Mouse (Mus musculus) heart, adult 2 months (tissue): Measurements from ENCODE around the gene Grrp1.

Experiments used
- CTCF ChIP-seq: fragments of 200-600 bp; IDR thresholded peaks from 2 replicates; pipeline ENCODE4 v1.8.1; 2022; ENCODE audit warnings: antibody characterized with exemption, mild to moderate bottlenecking, moderate library complexity
- EP300 ChIP-seq: fragments of 200-500 bp; IDR thresholded peaks from 2 replicates; pipeline ENCODE4 v1.6.1; 2011; ENCODE audit warnings: low read depth, low read length, control low read depth; ENCODE audit not compliant: insufficient read depth
- POLR2A ChIP-seq: fragments of 200-500 bp; IDR thresholded peaks from 2 replicates; pipeline ENCODE4 v1.6.1; 2011; ENCODE audit warnings: mild to moderate bottlenecking, low read depth, low read length, control low read depth; ENCODE audit not compliant: insufficient read depth

- no peak for TF ChIP-seq POLR2A
- no peak for TF ChIP-seq CTCF
- no peak for TF ChIP-seq EP300
These were observed 32.6 kb upstream of the Grrp1 start for GRCm38 (mm10) chr4:134286226-134287167.
